Mouse (Mus musculus): ENCODE results near the gene Disp1.
A peak's percentile ranks its signal among the peaks of the same experiment; 100 is the strongest.

Gene Disp1

DNA sequence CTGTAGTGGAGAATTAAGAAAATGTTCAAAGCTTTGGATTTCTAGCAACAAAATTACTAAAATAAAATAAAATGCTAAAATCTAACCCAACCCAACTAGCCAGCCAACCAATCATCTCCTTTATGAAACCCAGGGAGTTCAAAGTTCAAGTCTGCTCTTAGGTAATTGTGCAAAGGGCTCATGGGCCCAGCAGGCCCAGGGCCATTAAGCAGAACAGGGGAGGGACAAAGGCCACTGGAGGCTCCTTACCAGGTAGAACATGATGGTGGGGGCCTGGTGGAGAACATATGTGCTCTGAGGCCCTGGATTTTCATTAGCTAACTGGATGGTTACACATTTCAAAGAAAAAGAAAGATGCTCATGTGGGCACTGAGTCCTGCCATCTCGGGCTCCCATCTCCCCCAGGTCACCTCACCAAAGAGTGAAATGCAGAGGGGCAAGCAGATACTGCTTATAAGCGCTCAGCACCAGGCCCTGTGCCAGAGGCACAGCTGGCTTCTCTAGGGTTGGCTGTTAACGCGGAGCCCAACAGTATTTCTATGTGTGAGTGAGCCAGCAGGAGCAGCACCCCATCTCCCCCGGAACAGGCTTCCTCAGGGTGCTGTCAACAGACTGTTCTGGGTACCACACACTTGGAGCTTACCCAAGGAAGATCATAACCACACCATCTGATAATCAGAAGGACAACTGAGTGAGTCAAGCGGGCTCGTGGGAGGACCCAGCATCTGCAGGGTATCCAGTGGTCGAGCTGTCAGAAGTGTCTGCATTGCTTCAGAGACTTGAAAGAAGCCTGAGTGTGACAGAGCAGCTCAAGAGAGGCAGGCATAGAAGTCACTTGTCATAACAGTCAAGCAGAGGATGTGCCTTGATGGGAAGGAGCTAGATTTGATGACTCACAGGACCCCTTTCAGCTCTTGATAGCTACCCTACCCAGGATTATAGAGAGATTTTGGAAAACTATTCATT is 137.0 kb downstream of the Disp1 start:
- no peak for DNase-seq (ENCODE audit: low spot score)

DNA sequence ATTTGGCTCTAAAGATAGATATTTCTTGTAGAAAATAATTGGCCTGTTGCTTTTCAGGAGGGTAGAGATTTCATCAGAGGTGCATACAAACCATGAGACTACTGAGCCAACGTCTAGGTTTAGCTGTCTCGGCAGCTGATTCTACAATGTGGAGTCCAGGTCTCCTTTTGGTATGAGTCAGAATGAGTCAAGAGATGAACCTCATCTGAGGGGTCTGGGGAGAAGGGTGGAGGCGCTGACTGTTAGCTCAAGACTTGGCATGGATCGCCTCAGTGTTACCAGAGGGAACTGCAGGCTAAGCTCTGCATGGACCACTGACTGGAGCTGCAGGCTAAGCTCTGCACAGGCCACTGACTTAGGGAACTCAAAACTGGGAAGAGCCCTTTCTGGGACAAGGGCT is 138.9 kb downstream of the Disp1 start:
- DNase-seq (ENCODE audit: low spot score): no peak

DNA sequence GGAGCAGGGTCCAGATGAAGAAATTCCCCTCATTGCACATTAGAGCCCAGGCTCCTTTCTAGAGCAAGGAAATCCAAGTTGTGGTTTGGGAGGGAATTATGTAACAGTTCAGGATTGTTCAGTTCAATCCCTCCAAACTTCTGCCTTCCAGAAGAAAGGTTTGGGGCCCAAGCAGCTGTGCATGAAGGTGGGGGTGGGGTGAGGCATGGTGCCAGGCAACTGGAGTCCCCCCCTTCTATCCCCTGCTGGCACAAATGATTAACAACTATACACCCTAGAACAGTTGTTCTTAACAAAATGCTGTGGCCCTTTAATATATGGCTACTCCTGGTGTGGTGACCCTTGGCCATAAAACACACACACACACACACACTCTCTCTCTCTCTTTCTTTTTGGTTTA is 140.2 kb downstream of the Disp1 start:
- no peak for DNase-seq (ENCODE audit: low spot score)

DNA sequence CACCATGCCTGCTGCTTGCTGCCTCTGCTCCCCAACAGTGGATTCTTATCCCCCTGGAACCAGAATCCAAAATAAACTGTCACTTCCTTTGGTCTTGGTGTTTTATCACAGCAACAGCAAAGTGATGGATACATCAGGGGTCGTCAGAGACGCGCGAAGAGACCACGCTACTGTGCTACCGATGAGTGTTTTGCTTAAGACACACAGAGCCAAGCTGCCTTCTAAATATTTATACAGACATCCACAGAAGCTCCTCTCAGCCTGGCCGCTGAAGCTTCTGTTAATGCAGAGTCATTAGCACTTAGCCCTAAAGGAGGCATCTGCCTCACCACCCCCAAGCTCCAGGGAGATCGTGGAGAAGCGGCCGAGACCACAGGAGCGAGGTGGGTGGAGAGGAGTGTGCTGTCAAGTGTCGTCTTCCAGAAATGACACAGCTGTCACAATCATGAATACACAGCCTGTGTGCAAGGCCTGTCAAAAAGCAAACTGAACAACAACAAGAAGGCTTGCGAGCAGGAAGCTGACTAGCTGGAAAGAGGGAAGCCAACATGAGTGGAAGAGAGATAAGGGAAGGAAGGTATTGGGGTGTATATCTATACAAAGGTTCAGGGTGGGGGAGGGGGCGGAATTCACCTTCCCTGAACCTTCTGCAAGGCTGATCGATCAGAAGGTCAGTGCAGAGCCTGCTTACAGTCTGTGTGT is 146.1 kb downstream of the Disp1 start:
- peak; percentile 1 for DNase-seq (ENCODE audit: low spot score)

DNA sequence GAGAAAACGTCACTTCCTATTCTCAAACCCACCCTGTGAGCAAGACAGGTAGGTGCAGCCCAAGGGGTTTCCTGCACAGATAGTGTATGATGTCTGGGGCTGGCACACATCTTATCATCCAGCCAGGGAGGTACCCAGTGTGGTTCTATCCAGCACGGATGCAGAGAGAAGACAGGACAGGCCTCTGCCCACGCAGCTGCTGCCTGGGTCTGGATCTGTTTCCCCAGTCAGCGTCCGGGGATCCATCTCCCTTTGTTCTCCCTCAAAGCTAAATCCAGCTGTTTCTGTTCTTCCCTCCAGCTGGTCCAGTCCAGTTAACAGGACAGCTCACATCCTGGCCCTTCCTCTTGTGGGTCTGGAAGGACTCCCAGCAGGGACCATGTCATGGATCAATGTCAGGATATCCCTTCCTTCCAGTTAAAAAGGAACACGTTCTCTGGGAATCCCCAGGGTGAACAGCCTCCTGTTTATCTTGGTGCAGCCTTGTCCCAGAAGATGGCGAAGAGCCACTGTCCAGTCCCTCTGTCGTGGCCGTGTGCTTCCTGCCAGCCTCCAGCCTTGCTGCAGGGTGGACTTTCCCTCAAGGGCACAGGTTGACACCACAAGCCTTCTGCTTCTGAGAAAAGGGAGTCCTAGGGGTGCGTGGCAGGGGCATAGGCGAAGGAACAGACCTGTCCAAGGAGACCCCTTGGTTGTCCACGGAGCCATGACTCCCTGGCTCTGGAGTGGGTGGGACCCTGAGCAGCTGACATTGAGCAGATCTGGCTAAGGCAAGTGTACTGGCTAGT is 148.9 kb downstream of the Disp1 start:
- no peak for DNase-seq (ENCODE audit: low spot score)

DNA sequence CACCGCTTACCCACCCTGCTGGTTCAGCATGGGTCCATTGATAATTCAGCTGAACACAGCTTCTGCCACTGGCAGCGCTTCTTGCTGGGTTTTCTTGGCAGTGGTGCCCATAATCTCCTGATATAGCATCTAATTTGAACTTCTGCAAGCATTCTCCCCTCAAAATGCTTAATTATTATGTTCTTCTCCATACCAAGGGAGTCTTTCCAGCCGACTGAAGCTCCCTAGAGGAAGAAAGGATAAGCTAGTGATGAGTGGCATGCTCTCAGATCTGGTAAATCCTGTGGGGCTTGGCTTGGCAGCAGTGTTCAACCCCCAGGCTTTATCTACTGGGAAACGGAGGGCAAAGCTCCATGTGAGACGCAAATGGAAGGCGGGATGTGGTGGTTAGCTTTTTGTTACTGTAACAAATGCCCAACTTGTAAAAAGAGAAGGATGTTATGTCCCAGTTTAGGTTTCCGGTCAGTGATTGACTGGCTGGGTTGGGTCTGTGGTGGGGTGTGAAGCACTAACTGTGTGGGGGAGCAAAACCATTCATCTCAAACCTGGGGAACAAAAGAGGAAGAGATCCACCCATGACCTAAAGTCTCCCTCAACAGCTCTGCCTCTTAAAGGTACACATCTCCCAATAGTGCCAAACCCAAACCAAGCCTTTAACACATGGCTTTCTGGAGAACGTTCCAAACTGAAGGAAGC is 151.2 kb downstream of the Disp1 start:
- no peak for DNase-seq (ENCODE audit: low spot score)

DNA sequence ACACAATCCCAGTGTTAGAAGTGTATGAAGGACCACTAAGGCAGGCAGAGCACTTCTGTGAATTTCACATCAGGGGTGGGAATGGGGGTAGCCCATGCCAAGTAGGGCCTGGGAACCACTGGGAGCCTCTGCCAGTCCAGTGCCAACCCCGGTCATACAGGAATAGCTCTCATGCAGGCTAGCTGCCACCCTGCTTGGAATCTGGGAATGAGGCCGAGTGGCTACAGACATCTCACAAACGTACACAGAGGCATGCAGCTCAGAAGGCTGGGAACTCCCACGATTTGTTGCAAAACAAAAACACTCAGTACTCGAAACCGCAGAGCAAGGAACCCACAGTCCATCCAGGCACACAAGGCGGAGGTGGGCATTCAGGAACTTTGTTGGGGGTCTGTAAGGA is 153.5 kb downstream of the Disp1 start:
- no peak for DNase-seq (ENCODE audit: low spot score)

DNA sequence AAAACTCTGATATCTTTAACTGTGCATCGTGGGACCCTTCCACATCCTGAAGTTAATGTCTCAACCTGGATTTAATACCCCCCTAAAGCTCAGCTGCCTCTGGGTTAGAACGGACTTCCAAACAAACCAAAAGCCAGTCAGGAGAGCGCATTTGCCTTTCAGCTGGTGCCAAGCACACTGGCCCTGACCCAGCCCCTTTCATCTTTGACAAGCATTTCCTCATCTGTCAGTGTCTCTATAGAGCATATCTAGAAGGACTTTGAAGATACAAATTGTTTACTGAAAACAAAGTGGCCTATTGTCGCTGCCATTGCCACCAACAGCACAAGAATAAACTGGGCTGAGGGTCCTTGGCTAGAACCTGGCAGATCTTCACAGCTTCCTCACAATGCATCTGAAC is 154.3 kb downstream of the Disp1 start:
- DNase-seq (ENCODE audit: low spot score): no peak

DNA sequence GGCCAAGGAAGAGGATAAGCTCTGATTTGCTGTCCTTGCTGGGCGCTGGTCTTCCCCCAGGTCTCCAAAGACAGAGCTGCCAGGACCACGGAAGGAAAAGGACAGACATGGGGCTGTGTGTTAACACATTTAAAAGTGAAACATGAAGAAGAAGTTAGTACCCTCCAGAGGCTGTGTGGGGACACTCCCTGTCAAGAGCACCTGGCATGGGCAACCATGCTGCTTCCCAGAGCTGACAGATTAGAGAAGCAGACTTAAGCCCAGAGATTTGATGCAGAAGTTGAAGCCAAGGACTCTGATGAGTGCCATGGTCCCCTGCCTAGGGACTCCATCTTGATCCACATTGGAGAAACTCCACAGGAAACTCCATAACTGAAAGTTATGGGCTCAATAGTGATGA is 160.7 kb downstream of the Disp1 start:
- no peak for DNase-seq (ENCODE audit: low spot score)

DNA sequence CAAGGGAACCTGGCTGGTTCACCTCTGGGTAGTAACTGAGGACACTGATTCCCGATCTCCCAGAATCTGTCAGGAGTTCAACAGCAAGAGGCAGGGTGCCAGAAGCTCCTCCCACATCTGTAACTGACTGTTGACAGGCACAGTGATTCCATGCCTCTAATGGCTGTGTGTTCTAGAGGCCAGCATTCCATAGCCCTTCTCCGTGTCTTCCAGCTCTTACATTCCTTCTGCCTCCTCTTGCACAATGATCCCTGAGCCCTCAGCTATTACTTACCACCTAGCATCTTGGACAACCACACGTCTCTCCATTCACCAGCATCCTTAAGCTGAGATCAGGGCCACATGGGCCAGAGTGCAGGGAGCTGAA is 165.1 kb downstream of the Disp1 start:
- DNase-seq (ENCODE audit: low spot score): no peak

DNA sequence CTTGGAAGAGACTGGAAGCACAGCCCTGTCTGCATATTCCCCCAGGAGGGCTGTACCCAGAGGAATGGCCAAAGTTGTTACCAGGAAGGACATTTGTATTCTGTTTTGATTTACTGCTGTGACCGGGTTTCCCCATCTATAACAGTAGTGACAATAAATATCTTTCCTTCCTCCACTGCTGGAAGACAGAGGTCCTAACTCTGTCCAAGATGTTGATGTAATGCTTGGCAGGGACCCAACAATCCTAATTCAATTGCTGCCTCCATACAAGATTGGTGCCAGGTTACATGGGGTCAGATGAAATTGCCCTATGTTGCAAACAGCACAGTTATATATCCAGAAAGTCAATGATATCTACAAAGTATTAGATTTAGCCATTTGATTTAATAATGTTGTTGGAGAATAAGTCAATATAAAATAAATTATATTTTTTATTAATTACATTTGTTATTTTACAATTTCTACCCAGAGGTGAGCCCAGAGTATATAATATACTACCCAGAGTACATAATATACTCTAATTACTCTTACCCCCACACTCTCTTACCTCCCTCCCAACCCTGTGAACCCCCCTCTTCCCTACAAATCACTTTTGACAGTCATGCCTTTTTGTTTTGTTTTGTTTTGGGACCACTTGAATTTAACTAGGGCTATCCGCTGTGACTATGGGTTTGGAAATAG is 165.6 kb downstream of the Disp1 start:
- no peak for DNase-seq (ENCODE audit: low spot score)

DNA sequence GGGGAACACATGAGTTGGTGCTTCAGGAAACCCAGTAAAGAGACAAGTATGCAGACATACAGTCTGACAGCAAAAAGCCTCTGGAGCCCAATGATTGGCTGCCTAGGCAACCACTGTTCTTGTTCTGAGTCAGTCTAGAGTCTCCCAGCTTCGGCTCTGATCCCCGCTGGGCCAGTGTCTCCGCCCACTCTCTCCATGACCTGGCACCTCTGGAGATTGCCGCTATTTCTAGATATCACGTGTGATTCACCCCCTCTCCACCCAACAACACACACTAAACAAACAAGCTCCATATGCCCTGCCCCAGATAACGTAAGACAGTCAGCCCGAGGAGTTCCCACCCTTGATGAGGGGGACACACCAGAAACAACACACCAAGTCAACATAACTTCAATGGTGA is 168.7 kb downstream of the Disp1 start:
- DNase-seq (ENCODE audit: low spot score): no peak

DNA sequence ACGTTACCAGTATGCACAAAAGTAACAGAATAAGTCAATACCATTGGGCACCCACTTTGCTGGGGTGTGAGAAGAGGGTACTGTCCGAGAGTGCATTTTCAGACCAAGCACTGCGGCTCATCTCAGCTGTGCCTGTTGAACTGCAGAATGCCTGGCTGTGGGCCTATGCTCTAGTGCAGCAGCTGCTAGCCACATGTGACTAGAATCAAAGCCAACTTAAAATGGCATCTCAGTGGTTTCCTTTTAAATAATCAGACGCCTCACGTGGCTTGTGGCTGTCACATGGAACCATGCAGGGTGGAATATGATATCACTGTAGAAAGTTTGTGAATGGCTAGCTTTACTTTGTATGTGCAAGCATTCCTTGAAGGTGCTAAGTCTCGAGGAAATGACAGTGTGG is 172.0 kb downstream of the Disp1 start:
- DNase-seq (ENCODE audit: low spot score): no peak

DNA sequence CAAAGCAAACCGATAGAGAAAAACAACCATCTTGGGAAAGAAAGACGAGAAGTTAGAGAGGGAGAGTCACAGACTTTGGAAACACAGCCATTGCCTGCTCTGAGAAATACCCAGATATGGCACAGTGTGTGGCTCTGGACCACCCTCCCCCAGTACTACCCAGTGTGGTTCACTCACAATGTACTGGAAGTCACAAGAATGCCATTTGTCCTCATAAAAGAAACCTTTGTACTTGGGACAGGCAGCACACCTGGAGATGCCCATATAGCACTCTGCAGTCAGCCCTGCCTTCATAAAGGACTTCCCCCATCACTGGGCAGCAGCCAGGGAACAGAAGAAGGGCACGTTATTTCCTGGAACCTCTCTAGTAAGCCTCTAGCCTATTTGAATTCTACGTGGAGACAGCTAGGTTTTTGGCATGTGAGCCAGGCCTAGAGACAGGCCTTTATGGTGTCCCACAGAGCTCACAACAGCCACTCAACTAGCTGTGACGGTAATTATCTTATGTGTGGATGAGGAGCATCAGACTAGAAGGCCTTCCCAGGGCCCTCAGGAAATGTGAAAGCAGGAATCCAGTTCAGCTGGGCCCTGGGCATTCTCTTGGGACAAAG is 173.3 kb downstream of the Disp1 start:
- DNase-seq (ENCODE audit: low spot score): no peak

DNA sequence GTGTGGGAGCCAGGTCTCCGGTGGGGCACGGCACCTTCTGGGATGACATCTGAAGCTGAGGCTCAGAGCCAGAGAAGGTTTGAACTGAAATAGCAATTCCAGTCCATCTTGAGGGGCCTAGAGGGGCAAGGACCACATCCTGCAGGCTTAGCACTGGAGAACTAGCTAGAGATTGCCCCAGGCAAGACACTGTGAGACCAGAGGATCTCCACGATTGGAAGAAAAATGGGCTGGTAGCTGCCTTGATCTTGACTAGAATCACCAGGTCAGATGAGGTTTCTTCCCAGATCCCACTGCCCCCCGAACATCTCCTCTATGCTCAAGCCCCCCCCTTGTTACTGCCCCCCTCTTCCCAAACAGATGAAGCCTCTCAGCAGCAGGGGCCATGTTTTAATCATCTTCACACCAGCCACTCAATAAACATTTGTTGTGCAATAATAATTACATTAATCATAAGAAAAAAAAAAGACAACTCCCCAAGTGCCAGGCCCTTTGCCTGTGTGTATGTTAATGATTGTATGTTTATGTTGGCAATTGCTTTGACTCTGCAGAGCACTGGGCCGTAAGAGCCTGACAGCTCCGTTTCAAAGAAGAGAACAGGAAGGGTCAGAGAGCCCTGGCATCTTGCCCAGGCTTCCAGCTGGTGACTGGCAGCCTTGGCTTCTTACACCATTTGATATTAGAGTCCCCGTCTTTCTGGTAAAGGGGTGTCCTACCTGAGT is 174.0 kb downstream of the Disp1 start:
- DNase-seq (ENCODE audit: low spot score): no peak

DNA sequence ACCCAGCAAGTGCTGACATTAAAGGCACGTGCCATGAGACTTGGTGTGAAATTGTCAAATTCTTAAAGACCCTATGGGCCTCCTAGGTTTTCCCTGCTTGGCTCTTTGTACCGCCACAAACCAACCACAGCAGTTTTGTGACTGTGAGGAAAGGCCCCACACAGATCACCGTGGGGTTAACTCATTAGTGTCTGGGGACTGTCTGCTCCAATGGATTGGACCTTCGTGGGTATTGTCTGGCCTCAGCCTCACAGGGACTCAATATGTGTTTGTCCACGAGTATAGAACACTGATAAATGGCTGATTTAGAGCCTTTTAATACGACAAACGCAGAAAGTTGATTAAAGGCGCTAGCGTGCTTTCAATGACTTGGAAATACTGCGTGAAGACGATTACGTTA is 175.2 kb downstream of the Disp1 start:
- no peak for DNase-seq (ENCODE audit: low spot score)

DNA sequence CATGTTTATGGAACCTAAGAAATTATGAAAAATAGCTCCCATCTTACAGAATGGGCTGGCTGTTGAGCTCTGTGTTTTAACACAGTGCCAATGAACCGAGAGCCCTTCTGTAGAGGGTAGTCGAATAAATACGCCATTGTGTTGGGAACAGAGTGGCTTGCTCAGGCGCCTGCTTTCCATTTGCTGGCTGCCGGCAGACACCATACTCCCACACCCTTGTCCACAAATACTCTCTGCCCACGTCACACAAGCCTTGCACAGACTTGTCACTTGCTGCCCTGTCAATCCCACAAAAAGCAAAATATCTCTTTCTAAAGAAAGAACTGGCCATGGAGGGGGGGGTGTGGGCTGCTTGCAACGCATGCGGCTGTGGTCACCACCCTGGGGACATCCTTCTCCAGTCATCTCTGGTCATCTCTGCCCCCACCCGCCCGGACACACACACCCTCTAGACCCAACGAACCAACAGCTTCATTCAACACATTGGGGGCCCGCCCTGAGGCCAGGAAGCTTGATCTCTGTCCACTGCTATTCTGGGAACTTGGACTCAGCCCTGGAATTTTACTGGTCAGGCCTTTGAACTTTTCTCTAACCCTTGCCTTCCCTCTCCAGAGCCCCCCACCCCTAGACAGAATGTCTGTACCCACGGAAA is 178.0 kb downstream of the Disp1 start:
- no peak for DNase-seq (ENCODE audit: low spot score)

DNA sequence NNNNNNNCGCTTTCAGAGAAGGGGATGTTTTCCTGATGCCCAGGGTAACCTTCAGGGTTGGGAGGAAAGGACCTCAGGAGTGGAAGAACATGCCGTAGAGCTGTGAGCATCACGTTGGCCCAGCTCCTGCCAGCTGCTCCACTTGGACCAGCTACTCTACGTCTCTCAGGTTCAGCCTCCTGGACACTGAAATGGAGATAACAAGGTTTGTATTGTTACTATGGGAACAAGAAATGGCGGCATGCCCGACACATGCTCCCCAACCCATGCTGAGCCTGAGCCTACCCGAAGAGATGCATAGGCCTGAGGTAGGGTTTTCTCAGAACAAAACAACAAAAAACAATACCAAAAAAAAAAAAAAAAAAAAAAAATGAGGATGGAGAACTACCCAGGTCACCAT is 179.6 kb downstream of the Disp1 start:
- no peak for DNase-seq (ENCODE audit: low spot score)

DNA sequence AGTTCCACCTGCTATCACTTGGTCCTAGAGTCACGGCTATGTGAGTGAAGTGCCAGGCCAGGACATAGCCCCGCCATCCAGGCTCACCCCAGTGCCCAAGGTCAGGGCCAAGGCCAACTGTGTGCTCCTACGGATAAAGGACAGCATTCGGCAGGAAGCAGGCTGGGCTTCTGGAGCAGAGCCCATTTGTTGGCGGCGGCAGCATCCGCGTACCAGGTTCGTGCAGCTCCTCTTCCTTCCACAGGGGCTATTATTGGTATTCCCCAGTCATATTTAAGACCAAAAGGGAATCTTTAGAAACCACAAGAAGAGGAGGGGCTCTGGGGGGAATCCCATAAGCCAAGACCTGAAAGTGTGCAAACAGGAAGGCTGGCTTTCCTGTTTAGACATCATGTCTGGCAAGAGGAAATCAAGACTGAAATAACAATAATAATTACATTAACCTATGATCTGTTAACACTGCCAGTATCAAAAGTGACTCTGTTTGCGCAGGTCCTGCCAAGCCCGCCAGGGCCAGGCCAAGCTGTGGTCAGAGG is 180.4 kb downstream of the Disp1 start:
- no peak for DNase-seq (ENCODE audit: low spot score)

All from c-Kit-positive CD71-positive TER-119-positive erythroid progenitor cells, embryonic 14.5 days (primary cell).